Mouse (Mus musculus) myocyte (in vitro differentiated cells): Measurements from ENCODE around the gene Mark4. TPM values are rescaled to one million over a fixed set of nuclear protein-coding genes. Genes with fewer than 3 reads are reported as not detected.

ENCODE experiments used
- H3K27me3 ChIP-seq: one replicate; pipeline ENCODE4 v1.6.1; 2011; ENCODE audit not compliant: control insufficient read depth, insufficient read depth, insufficient read length
- H3K36me3 ChIP-seq: one replicate; pipeline ENCODE4 v1.6.1; 2011; ENCODE audit not compliant: control insufficient read depth, insufficient read depth
- H3K4me2 ChIP-seq: one replicate; pipeline ENCODE4 v1.6.1; 2011; ENCODE audit warnings: low read depth, control low read depth
- H3K4me3 ChIP-seq: one replicate; pipeline ENCODE4 v1.5.1; 2011; ENCODE audit warnings: mild to moderate bottlenecking, control low read depth, moderate library complexity
- H3K79me2 ChIP-seq: one replicate; pipeline ENCODE4 v1.6.1; 2011; ENCODE audit not compliant: control insufficient read depth, insufficient read depth
- H3ac ChIP-seq: one replicate; pipeline ENCODE4 v1.6.1; 2011; ENCODE audit not compliant: control insufficient read depth, insufficient read length
- CEBPB ChIP-seq: IDR thresholded peaks from 2 replicates; pipeline ENCODE4 v1.6.1; 2011; ENCODE audit warnings: mild to moderate bottlenecking, moderate library complexity; ENCODE audit not compliant: poor library complexity, insufficient read depth, severe bottlenecking
- E2F4 ChIP-seq: IDR thresholded peaks from one replicate; pipeline ENCODE4 v1.6.1; 2011; ENCODE audit warnings: mild to moderate bottlenecking, control low read depth, moderate library complexity; ENCODE audit not compliant: insufficient read depth
- MAX ChIP-seq: IDR thresholded peaks from one replicate; pipeline ENCODE4 v1.6.1; 2011; ENCODE audit warnings: low read depth, mild to moderate bottlenecking, control low read depth
- MYOD1 ChIP-seq, 3 experiments: IDR thresholded peaks; one replicate each; pipeline ENCODE4 v1.6.1; 2011; ENCODE audit warnings: control low read depth in 2 of 3, low read depth in 2 of 3, mild to moderate bottlenecking in 2 of 3, moderate library complexity in 1 of 3; ENCODE audit not compliant: insufficient read length in 2 of 3, control insufficient read depth in 1 of 3
- MYOG ChIP-seq, 3 experiments: IDR thresholded peaks; one replicate each; pipeline ENCODE4 v1.6.1; 2011; ENCODE audit warnings: control low read depth in 2 of 3, low read depth in 2 of 3, mild to moderate bottlenecking in 2 of 3; ENCODE audit not compliant: insufficient read length in 2 of 3, control insufficient read depth in 1 of 3, insufficient read depth in 1 of 3
- POLR2A ChIP-seq: IDR thresholded peaks from one replicate; pipeline ENCODE4 v1.6.1; 2011; ENCODE audit warnings: low read depth, mild to moderate bottlenecking, control low read depth, moderate library complexity; ENCODE audit not compliant: insufficient read length
- POLR2AphosphoS2 ChIP-seq: IDR thresholded peaks from one replicate; pipeline ENCODE4 v1.6.1; 2011; ENCODE audit warnings: low read depth, control low read depth; ENCODE audit not compliant: insufficient read length
- REST ChIP-seq: IDR thresholded peaks from one replicate; pipeline ENCODE4 v1.6.1; 2011; ENCODE audit warnings: mild to moderate bottlenecking, control low read depth, moderate library complexity; ENCODE audit not compliant: insufficient read depth, insufficient read length
- SRF ChIP-seq: IDR thresholded peaks from one replicate; pipeline ENCODE4 v1.6.1; 2011; ENCODE audit warnings: low read depth; ENCODE audit not compliant: control insufficient read depth, insufficient read length
- TCF12 ChIP-seq: IDR thresholded peaks from one replicate; pipeline ENCODE4 v1.6.1; 2011; ENCODE audit warnings: mild to moderate bottlenecking, control low read depth; ENCODE audit not compliant: poor library complexity, insufficient read depth, severe bottlenecking
- TCF3 ChIP-seq: IDR thresholded peaks from one replicate; pipeline ENCODE4 v1.6.1; 2011; ENCODE audit warnings: low read depth, control low read depth; ENCODE audit not compliant: insufficient read length
- USF1 ChIP-seq: IDR thresholded peaks from one replicate; pipeline ENCODE4 v1.6.1; 2011; ENCODE audit warnings: low read depth, mild to moderate bottlenecking, control low read depth, moderate library complexity
- polyA plus RNA-seq: library from polyadenylated mRNA; unstranded; fragments of >200 nt; fragmentation: generic; extraction: Trizol; gene quantifications from one replicate; pipeline ENCODE4 v1.2.1, GENCODE M21; 2012; ENCODE audit warnings: missing spikeins

Mark4 gene
- polyA plus RNA-seq, 1 experiment = 18.2 TPM

GRCm38 (mm10) chr7:19381377-19382165 is 77.0 kb downstream of the Mark4 start, which contains the start of gene Ercc2:
Gene Ercc2 (plus strand): TSS chr7:19382010.
- peaks cover 16% of the 10 kb centered on the region for H3K79me2 ChIP-seq
- H3K4me2 ChIP-seq = peak within 1 kb of the TSS; percentile 88
- peak within 1 kb of the TSS; percentile 75 for H3ac ChIP-seq
- H3K4me3 ChIP-seq = peak within 1 kb of the TSS; percentile 51
- TF ChIP-seq POLR2AphosphoS2 (no peak), TCF12 (no peak), MAX (no peak), REST (no peak), E2F4 (no peak), MYOD1 (IDR thresholded peaks at IDR 0.05; ENCODE audit: control insufficient read depth in 1 of 3, insufficient read length in 2 of 3, low read depth in 2 of 3) (no peak), USF1 (no peak), MYOG (IDR thresholded peaks at IDR 0.05; ENCODE audit: control insufficient read depth in 1 of 3, insufficient read depth in 1 of 3, insufficient read length in 2 of 3, low read depth in 2 of 3) (no peak), CEBPB (no peak), SRF (peak; percentile 55), POLR2A (peak; percentile 47), TCF3 (no peak)
- no peaks in the 10 kb centered on the region for H3K27me3 ChIP-seq
- no peaks in the 10 kb centered on the region for H3K36me3 ChIP-seq

DNA sequence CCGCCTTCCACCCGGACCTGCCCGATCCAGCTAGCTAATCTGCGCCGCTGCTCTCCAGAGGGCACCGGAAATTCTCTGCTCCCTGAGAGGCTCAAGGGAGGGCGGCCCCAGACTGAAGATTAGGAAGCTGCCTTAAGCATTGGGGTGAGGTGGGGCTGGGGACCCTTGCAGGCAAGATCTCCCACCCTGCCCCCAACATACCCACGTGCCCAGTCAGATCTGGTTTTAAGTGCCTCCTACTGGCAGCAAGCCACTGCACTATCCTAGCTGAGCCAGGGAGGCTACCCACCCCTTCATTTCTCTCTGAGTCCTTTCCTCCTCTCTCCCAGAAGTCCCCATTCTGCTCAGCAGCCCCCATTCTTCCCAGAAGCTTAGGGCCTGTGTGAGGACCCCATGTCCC is 80.6 kb downstream of the Mark4 start:
- H3K4me2 ChIP-seq = no peak overlapping the region
- peaks cover 5% of the 10 kb centered on the region for H3K36me3 ChIP-seq
- H3ac ChIP-seq = no peak overlapping the region
- peaks cover 9% of the 10 kb centered on the region for H3K79me2 ChIP-seq
- TF ChIP-seq CEBPB (no peak), E2F4 (no peak), SRF (no peak), POLR2AphosphoS2 (no peak), MYOD1 (IDR thresholded peaks at IDR 0.05; ENCODE audit: control insufficient read depth in 1 of 3, insufficient read length in 2 of 3, low read depth in 2 of 3) (no peak), MYOG (IDR thresholded peaks at IDR 0.05; ENCODE audit: control insufficient read depth in 1 of 3, insufficient read depth in 1 of 3, insufficient read length in 2 of 3, low read depth in 2 of 3) (no peak), USF1 (no peak), TCF12 (no peak), REST (no peak), TCF3 (no peak), POLR2A (no peak), MAX (no peak)
- H3K4me3 ChIP-seq = no peak overlapping the region
- H3K27me3 ChIP-seq = no peaks in the 10 kb centered on the region

DNA sequence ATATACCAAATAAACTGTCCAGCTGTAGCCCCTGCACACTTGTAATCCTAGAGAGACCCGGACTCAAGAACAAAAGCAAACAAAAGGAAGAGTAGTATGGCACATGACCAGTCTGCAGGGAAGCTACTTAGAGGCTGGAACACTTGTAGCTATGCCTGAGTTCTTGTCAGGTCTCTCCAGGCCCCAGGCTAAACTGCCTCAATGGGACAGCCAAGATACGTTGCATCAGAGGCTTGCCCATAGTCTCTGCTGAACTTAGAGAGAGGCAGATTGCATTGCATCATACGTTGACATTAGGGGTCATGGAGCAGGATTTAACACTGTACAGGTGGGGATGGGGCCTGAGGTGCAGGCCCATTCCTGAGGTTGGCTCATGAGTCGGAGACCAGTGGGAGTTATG is 82.6 kb downstream of the Mark4 start:
- Histone ChIP-seq H3K79me2 (no peaks in the 10 kb centered on the region), H3ac (no peak overlapping the region), H3K36me3 (peaks cover 5% of the 10 kb centered on the region), H3K4me3 (no peak overlapping the region), H3K27me3 (no peaks in the 10 kb centered on the region), H3K4me2 (no peak overlapping the region)
- TF ChIP-seq TCF12 (no peak), E2F4 (no peak), MYOG (IDR thresholded peaks at IDR 0.05; ENCODE audit: control insufficient read depth in 1 of 3, insufficient read depth in 1 of 3, insufficient read length in 2 of 3, low read depth in 2 of 3) (no peak), MYOD1 (IDR thresholded peaks at IDR 0.05; ENCODE audit: control insufficient read depth in 1 of 3, insufficient read length in 2 of 3, low read depth in 2 of 3) (no peak), USF1 (no peak)

- no peak overlapping the region for H3K4me2 ChIP-seq
- no peak overlapping the region for H3ac ChIP-seq
- no peaks in the 10 kb centered on the region for H3K79me2 ChIP-seq
- peaks cover 5% of the 10 kb centered on the region for H3K36me3 ChIP-seq
- H3K4me3 ChIP-seq = no peak overlapping the region
- no peaks in the 10 kb centered on the region for H3K27me3 ChIP-seq
- TF ChIP-seq CEBPB = no peak
- TF ChIP-seq MYOD1 (IDR thresholded peaks at IDR 0.05; ENCODE audit: control insufficient read depth in 1 of 3, insufficient read length in 2 of 3, low read depth in 2 of 3) = no peak
- no peak for TF ChIP-seq MAX
- TF ChIP-seq SRF = no peak
- no peak for TF ChIP-seq POLR2AphosphoS2
- TF ChIP-seq MYOG (IDR thresholded peaks at IDR 0.05; ENCODE audit: control insufficient read depth in 1 of 3, insufficient read depth in 1 of 3, insufficient read length in 2 of 3, low read depth in 2 of 3) = no peak
- no peak for TF ChIP-seq TCF3
- TF ChIP-seq TCF12 = no peak
- no peak for TF ChIP-seq E2F4
- no peak for TF ChIP-seq POLR2A
- no peak for TF ChIP-seq USF1
- no peak for TF ChIP-seq REST
These were observed 83.3 kb downstream of the Mark4 start for GRCm38 (mm10) chr7:19375368-19375767.

Other genes with a start within 250 kb of the Mark4 start
- 0.10 TPM for gene Gpr4, start 246.3 kb downstream of the Mark4 start, polyA plus RNA-seq
- 29.8 TPM for gene Opa3, start 230.5 kb downstream of the Mark4 start, polyA plus RNA-seq
- gene Vasp, start 187.0 kb downstream of the Mark4 start, polyA plus RNA-seq = 189 TPM
- gene Ppm1n, start 178.8 kb downstream of the Mark4 start, polyA plus RNA-seq = 0.42 TPM
- 340 TPM for gene Rtn2, start 176.2 kb downstream of the Mark4 start, polyA plus RNA-seq
- 0.82 TPM for gene Fosb, start 148.8 kb downstream of the Mark4 start, polyA plus RNA-seq
- gene Ercc1, start 114.0 kb downstream of the Mark4 start, polyA plus RNA-seq = 83.1 TPM
- gene Cd3eap, start 99.3 kb downstream of the Mark4 start, polyA plus RNA-seq = 13.7 TPM
- 36.0 TPM for gene Ppp1r13l, start 99.1 kb downstream of the Mark4 start, polyA plus RNA-seq
- 11.5 TPM for gene Ercc2, start 76.8 kb downstream of the Mark4 start, polyA plus RNA-seq
- gene Klc3, start 54.7 kb downstream of the Mark4 start, polyA plus RNA-seq = 3.5 TPM
- gene Ckm, start 54.0 kb downstream of the Mark4 start, polyA plus RNA-seq = 1,561 TPM
- gene Exoc3l2, start 4.5 kb upstream of the Mark4 start, polyA plus RNA-seq = not detected
- gene Bloc1s3, start 49.5 kb upstream of the Mark4 start, polyA plus RNA-seq = 7.8 TPM
- gene Trappc6a, start 49.6 kb upstream of the Mark4 start, polyA plus RNA-seq = 57.3 TPM
- gene Nkpd1, start 59.0 kb upstream of the Mark4 start, polyA plus RNA-seq = 0.06 TPM
- gene Ppp1r37, start 104.3 kb upstream of the Mark4 start, polyA plus RNA-seq = 48.4 TPM
- 1.5 TPM for gene Zfp296, start 118.5 kb upstream of the Mark4 start, polyA plus RNA-seq
- 89.8 TPM for gene Gemin7, start 118.8 kb upstream of the Mark4 start, polyA plus RNA-seq
- 14.8 TPM for gene Clasrp, start 145.7 kb upstream of the Mark4 start, polyA plus RNA-seq
- gene Relb, start 170.6 kb upstream of the Mark4 start, polyA plus RNA-seq = 25.7 TPM
- gene Clptm1, start 206.2 kb upstream of the Mark4 start, polyA plus RNA-seq = 126 TPM
- gene Apoc2, start 219.1 kb upstream of the Mark4 start, polyA plus RNA-seq = not detected
- gene Gm44805, start 222.6 kb upstream of the Mark4 start, polyA plus RNA-seq = not detected
- not detected for gene Apoc4, start 222.7 kb upstream of the Mark4 start, polyA plus RNA-seq
- gene Apoc1, start 233.8 kb upstream of the Mark4 start, polyA plus RNA-seq = not detected
- 2.3 TPM for gene Apoe, start 240.4 kb upstream of the Mark4 start, polyA plus RNA-seq